Mouse (Mus musculus): ENCODE results near the gene Slc17a9. TPM values are rescaled to one million over a fixed set of nuclear protein-coding genes. Genes with fewer than 3 reads are reported as not detected.

The Slc17a9 gene
- polyA plus RNA-seq (2015; fragmentation: Nextera tagmentation; extraction: Ambion mirVana) = 0.40 and 0.66 TPM in 2 replicates

- Histone ChIP-seq H3K36me3 (ENCODE audit: insufficient read depth, low read length) (peaks cover 41% of the 10 kb centered on the region), H3K4me3 (ENCODE audit: low read length) (peak within 1 kb of the TSS; percentile 33), H3K4me1 (ENCODE audit: insufficient read depth, low read length) (peaks cover 17% of the 10 kb centered on the region), H3K4me2 (replicated peaks; ENCODE audit: low read depth, low read length) (peak within 1 kb of the TSS; percentile 56), H3K27ac (ENCODE audit: low read length) (peak within 1 kb of the TSS; percentile 20; the same call in 1 of the 2 replicates), H3K27me3 (ENCODE audit: insufficient read depth, low read length) (no peaks in the 10 kb centered on the region; the same call in 1 of the 2 replicates), H3K9ac (replicated peaks; ENCODE audit: low read length) (peak within 1 kb of the TSS; percentile 44), H3K9me3 (ENCODE audit: low read length) (no peaks in the 10 kb centered on the region)
- ATAC-seq (ENCODE audit: low FRiP score, low TSS enrichment) = peak; percentile 87
- 5% methylated on average over 18 of the region's 18 CpGs for WGBS
These were observed at the start of gene Slc17a9 for GRCm38 (mm10) chr2:180724585-180725413. Slc17a9 (plus strand) TSS chr2:180725263.

- H3K9ac ChIP-seq (replicated peaks; ENCODE audit: low read length) = no peak overlapping the region
- WGBS = 94% methylated on average over 2 of the region's 2 CpGs
- H3K9me3 ChIP-seq (ENCODE audit: low read length) = no peaks in the 10 kb centered on the region
- peaks cover 32% of the 10 kb centered on the region for H3K36me3 ChIP-seq (ENCODE audit: insufficient read depth, low read length)
- no peak for ATAC-seq (ENCODE audit: low FRiP score, low TSS enrichment)
- H3K27me3 ChIP-seq (ENCODE audit: insufficient read depth, low read length) = no peaks in the 10 kb centered on the region
- H3K27ac ChIP-seq (ENCODE audit: low read length) = no peak overlapping the region
- no peak overlapping the region for H3K4me3 ChIP-seq (ENCODE audit: low read length)
- no peak overlapping the region for H3K4me2 ChIP-seq (replicated peaks; ENCODE audit: low read depth, low read length)
- no peaks in the 10 kb centered on the region for H3K4me1 ChIP-seq (ENCODE audit: insufficient read depth, low read length)
These were observed 48.4 kb upstream of the Slc17a9 start for GRCm38 (mm10) chr2:180676706-180677105.

DNA sequence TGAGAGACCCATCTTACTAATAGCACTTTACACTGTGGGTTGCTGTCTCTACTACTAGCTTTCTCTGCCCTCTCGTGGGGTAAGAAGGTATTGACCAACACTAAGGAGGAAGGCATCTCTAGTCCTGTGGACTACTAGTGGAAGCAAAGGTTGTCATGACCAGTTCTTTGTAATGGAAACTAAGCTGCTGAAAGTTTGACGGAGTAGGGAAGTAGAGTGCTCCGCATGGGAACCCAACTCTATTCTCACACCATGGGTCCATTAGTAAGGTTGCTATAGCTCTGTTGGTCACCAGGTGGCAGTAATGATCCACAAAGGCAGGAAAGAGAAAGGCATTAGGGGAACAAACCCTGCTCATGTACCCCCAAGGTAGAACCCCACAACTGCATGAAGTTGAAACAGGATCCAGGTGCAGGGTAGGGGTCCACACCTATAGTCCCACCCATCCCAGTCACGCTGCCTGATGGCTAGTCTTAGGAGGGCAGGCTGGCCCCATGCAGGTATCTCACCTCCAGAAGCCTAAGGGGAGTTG is 46.4 kb upstream of the Slc17a9 start:
- Histone ChIP-seq H3K4me1 (ENCODE audit: insufficient read depth, low read length) (no peaks in the 10 kb centered on the region), H3K4me3 (ENCODE audit: low read length) (no peak overlapping the region), H3K9me3 (ENCODE audit: low read length) (no peaks in the 10 kb centered on the region), H3K27me3 (ENCODE audit: insufficient read depth, low read length) (no peaks in the 10 kb centered on the region), H3K9ac (replicated peaks; ENCODE audit: low read length) (no peak overlapping the region), H3K27ac (ENCODE audit: low read length) (no peak overlapping the region), H3K4me2 (replicated peaks; ENCODE audit: low read depth, low read length) (no peak overlapping the region), H3K36me3 (ENCODE audit: insufficient read depth, low read length) (peaks cover 33% of the 10 kb centered on the region)
- WGBS = 32% methylated on average over 4 of the region's 4 CpGs
- ATAC-seq (ENCODE audit: low FRiP score, low TSS enrichment) = peak; percentile 71

DNA sequence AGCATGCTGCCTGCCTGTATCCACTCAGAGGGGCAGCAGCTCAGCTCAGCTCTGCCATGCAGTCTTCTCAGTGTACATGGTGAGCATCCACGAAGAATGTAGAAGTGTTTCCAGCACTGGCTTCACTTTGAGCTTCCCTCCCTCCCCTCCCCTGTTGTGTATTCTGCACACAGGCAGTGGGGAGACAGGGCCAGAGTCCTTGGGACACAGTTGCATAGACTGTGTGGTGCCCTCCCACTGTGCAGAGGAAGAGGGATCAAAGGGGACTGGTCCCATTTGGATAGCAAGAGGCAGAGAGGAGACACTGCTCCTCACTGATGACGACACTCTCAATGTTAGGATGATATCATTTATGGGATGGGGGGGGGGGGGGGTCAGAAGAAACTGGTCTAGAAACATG is 43.8 kb upstream of the Slc17a9 start:
- no peaks in the 10 kb centered on the region for H3K27me3 ChIP-seq (ENCODE audit: insufficient read depth, low read length)
- H3K4me2 ChIP-seq (replicated peaks; ENCODE audit: low read depth, low read length) = no peak overlapping the region
- 69% methylated on average over 2 of the region's 2 CpGs for whole genome bisulfite sequencing
- no peaks in the 10 kb centered on the region for H3K9me3 ChIP-seq (ENCODE audit: low read length)
- no peak for ATAC-seq (ENCODE audit: low FRiP score, low TSS enrichment)
- no peak overlapping the region for H3K27ac ChIP-seq (ENCODE audit: low read length)
- H3K4me3 ChIP-seq (ENCODE audit: low read length) = no peak overlapping the region
- H3K4me1 ChIP-seq (ENCODE audit: insufficient read depth, low read length) = no peaks in the 10 kb centered on the region
- H3K9ac ChIP-seq (replicated peaks; ENCODE audit: low read length) = no peak overlapping the region
- H3K36me3 ChIP-seq (ENCODE audit: insufficient read depth, low read length) = peaks cover 44% of the 10 kb centered on the region

DNA sequence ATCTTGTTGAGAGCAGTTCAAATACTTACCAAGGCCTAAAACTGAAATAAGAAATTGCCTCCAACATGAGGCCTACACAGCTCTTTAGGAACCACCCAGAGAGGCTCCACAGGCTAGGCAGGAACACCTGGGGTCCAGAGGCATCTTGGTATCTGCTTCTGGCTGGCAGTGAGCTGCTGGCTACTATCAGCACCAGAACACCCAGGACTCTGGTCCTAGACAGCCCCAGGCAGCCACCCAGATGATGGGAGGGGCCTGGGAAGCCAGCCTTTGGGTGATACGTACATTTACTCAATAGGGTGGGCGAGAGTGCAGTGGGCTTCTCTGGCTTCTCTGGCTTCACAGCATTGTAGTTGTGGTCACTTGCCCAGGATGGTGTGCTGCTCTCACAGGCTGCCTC is 41.5 kb upstream of the Slc17a9 start:
- Histone ChIP-seq H3K4me1 (ENCODE audit: insufficient read depth, low read length) (no peaks in the 10 kb centered on the region), H3K27ac (ENCODE audit: low read length) (no peak overlapping the region), H3K36me3 (ENCODE audit: insufficient read depth, low read length) (peaks cover 64% of the 10 kb centered on the region), H3K27me3 (ENCODE audit: insufficient read depth, low read length) (no peaks in the 10 kb centered on the region), H3K4me2 (replicated peaks; ENCODE audit: low read depth, low read length) (no peak overlapping the region), H3K9ac (replicated peaks; ENCODE audit: low read length) (no peak overlapping the region), H3K9me3 (ENCODE audit: low read length) (no peaks in the 10 kb centered on the region), H3K4me3 (ENCODE audit: low read length) (no peak overlapping the region)
- 94% methylated on average over 2 of the region's 2 CpGs for WGBS
- no peak for ATAC-seq (ENCODE audit: low FRiP score, low TSS enrichment)

- H3K9ac ChIP-seq (replicated peaks; ENCODE audit: low read length) = no peak overlapping the region
- H3K4me3 ChIP-seq (ENCODE audit: low read length) = no peak overlapping the region
- no peaks in the 10 kb centered on the region for H3K4me1 ChIP-seq (ENCODE audit: insufficient read depth, low read length)
- peaks cover 69% of the 10 kb centered on the region for H3K36me3 ChIP-seq (ENCODE audit: insufficient read depth, low read length)
- H3K27ac ChIP-seq (ENCODE audit: low read length) = no peak overlapping the region
- H3K4me2 ChIP-seq (replicated peaks; ENCODE audit: low read depth, low read length) = no peak overlapping the region
- ATAC-seq (ENCODE audit: low FRiP score, low TSS enrichment) = no peak
- 88% methylated on average over 4 of the region's 4 CpGs for WGBS
- H3K9me3 ChIP-seq (ENCODE audit: low read length) = no peaks in the 10 kb centered on the region
- H3K27me3 ChIP-seq (ENCODE audit: insufficient read depth, low read length) = no peaks in the 10 kb centered on the region
These were observed 41.0 kb upstream of the Slc17a9 start for GRCm38 (mm10) chr2:180684031-180684430.

DNA sequence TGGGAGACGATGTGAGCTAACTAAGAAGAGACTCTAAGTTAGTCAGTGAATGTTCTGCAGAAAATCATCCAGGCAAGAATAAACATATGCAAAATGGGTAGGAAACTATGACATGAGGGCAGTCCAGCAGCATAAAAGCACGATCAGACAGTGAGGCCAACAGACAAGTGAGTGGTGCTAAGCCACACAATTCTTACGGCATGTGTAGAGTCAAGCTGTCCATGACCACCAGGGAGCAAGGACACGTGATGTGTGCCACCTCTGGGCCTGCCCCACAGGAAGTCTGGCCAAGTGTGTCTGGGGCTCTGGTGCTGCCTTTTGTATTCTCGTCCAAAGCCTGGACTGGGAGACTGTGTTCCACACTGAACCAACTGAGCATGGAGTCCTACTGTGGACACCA is 35.2 kb upstream of the Slc17a9 start:
- no peak for ATAC-seq (ENCODE audit: low FRiP score, low TSS enrichment)
- Histone ChIP-seq H3K4me2 (replicated peaks; ENCODE audit: low read depth, low read length) (no peak overlapping the region), H3K36me3 (ENCODE audit: insufficient read depth, low read length) (peaks cover 44% of the 10 kb centered on the region), H3K9me3 (ENCODE audit: low read length) (no peaks in the 10 kb centered on the region), H3K9ac (replicated peaks; ENCODE audit: low read length) (no peak overlapping the region), H3K27ac (ENCODE audit: low read length) (no peak overlapping the region), H3K4me1 (ENCODE audit: insufficient read depth, low read length) (peaks cover 13% of the 10 kb centered on the region), H3K4me3 (ENCODE audit: low read length) (no peak overlapping the region), H3K27me3 (ENCODE audit: insufficient read depth, low read length) (no peaks in the 10 kb centered on the region)
- WGBS = 91% methylated on average over 5 of the region's 5 CpGs

DNA sequence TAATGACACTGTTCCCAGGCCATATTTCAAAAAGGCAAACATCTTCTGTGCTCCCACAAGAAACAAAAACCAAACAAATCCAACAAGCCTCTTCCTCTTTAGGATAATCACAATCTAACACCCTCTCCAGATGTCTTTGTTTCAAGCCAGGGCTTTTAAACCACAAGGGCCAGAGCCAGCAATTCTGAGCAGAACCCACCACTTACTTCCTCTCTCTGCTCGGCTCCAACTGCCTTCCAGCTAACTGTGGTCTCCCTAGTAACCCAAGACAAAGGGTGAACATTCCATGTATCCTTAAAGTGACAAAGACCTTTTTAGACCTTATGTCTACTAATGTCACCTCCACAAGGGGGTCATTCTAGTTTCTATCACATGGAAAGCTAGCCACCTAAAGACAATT is 32.4 kb upstream of the Slc17a9 start:
- WGBS = 6% methylated on average over 1 of the region's 1 CpGs
- Histone ChIP-seq H3K9me3 (ENCODE audit: low read length) (no peaks in the 10 kb centered on the region), H3K4me1 (ENCODE audit: insufficient read depth, low read length) (peaks cover 16% of the 10 kb centered on the region), H3K36me3 (ENCODE audit: insufficient read depth, low read length) (peaks cover 26% of the 10 kb centered on the region), H3K4me3 (ENCODE audit: low read length) (no peak overlapping the region), H3K9ac (replicated peaks; ENCODE audit: low read length) (no peak overlapping the region), H3K27ac (ENCODE audit: low read length) (peak overlapping the region; percentile 25; the same call in 1 of the 2 replicates), H3K4me2 (replicated peaks; ENCODE audit: low read depth, low read length) (no peak overlapping the region), H3K27me3 (ENCODE audit: insufficient read depth, low read length) (no peaks in the 10 kb centered on the region)
- no peak for ATAC-seq (ENCODE audit: low FRiP score, low TSS enrichment)

DNA sequence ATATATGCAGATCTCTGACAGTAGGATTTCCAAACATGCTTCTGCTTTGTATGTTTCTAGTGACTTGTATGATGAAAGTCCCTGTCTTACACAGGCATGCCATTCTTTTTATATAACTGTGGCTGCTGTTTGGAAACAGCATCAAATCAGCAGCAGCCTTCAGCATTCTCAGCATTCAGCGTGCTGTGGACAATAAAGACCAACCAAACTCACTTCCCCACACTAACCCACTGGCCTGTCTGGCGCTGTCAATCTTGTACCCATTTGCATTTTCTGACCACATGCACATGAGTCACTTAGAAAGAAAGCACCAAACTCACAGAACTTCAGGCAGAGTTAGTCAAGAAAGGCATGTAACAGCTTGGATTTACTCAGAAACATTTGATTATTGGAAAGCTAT is 29.9 kb upstream of the Slc17a9 start:
- no peak overlapping the region for H3K9ac ChIP-seq (replicated peaks; ENCODE audit: low read length)
- no peak overlapping the region for H3K27ac ChIP-seq (ENCODE audit: low read length)
- WGBS = 91% methylated on average over 2 of the region's 2 CpGs
- ATAC-seq (ENCODE audit: low FRiP score, low TSS enrichment) = no peak
- peaks cover 3% of the 10 kb centered on the region; the same call in 1 of the 2 replicates for H3K36me3 ChIP-seq (ENCODE audit: insufficient read depth, low read length)
- H3K4me3 ChIP-seq (ENCODE audit: low read length) = no peak overlapping the region
- no peaks in the 10 kb centered on the region for H3K9me3 ChIP-seq (ENCODE audit: low read length)
- H3K4me2 ChIP-seq (replicated peaks; ENCODE audit: low read depth, low read length) = no peak overlapping the region
- no peaks in the 10 kb centered on the region for H3K27me3 ChIP-seq (ENCODE audit: insufficient read depth, low read length)
- peaks cover 25% of the 10 kb centered on the region for H3K4me1 ChIP-seq (ENCODE audit: insufficient read depth, low read length)

DNA sequence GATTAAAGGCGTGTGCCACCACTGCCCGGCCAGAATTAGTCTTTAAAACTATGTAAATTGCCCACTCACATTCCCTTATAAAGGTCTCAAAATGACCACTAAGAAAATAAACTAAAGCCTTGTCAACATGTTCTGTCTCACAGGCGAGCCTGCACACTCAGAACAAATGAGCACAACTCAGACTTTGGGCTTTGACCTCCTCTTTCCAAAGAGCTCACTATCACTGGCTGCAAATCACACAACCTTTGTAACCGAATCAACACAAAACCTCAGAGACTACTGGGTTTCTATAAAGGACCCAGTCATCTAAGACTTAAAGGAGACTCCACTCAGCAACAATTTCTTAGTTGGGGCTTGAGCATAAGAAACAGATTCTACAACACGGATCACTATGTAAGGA is 24.6 kb upstream of the Slc17a9 start:
- no peak for ATAC-seq (ENCODE audit: low FRiP score, low TSS enrichment)
- Histone ChIP-seq H3K4me2 (replicated peaks; ENCODE audit: low read depth, low read length) (peak overlapping the region; percentile 67), H3K27me3 (ENCODE audit: insufficient read depth, low read length) (no peaks in the 10 kb centered on the region), H3K36me3 (ENCODE audit: insufficient read depth, low read length) (no peaks in the 10 kb centered on the region), H3K4me1 (ENCODE audit: insufficient read depth, low read length) (peaks cover 37% of the 10 kb centered on the region), H3K4me3 (ENCODE audit: low read length) (peak overlapping the region; percentile 94), H3K27ac (ENCODE audit: low read length) (no peak overlapping the region), H3K9me3 (ENCODE audit: low read length) (no peaks in the 10 kb centered on the region), H3K9ac (replicated peaks; ENCODE audit: low read length) (peak overlapping the region; percentile 98)
- 65% methylated on average over 5 of the region's 5 CpGs for WGBS
